Mouse (Mus musculus): ENCODE measurements around the gene Anxa9.
"Not testable (repeated sequence)": the region's sequence is repeated elsewhere in the genome, so short reads cannot be mapped to it uniquely, and the experiment has no call there.

The Anxa9 gene

GRCm38 (mm10) chr3:95307100-95307499 is at the start of gene Anxa9:
Gene Anxa9, minus strand, starts transcription at chr3:95307176.
- no peak for DNase-seq

- not testable (repeated sequence) for DNase-seq
Observed at GRCm38 (mm10) chr3:95355911-95356544, 49.1 kb upstream of the Anxa9 start.

- peak; percentile 40 for DNase-seq
Observed at GRCm38 (mm10) chr3:95349491-95349890, 42.5 kb upstream of the Anxa9 start.

GRCm38 (mm10) chr3:95348343-95348742 is 41.4 kb upstream of the Anxa9 start:
- not testable (repeated sequence) for DNase-seq

- no peak for DNase-seq
Observed at GRCm38 (mm10) chr3:95346454-95346853, 39.5 kb upstream of the Anxa9 start.

- not testable (repeated sequence) for DNase-seq
Observed at GRCm38 (mm10) chr3:95343356-95344000, 36.5 kb upstream of the Anxa9 start.

GRCm38 (mm10) chr3:95338251-95338650 is 31.3 kb upstream of the Anxa9 start:
- DNase-seq: no peak

GRCm38 (mm10) chr3:95337345-95337744 is 30.4 kb upstream of the Anxa9 start:
- DNase-seq: no peak

GRCm38 (mm10) chr3:95331528-95331927 is 24.6 kb upstream of the Anxa9 start:
- DNase-seq: no peak

GRCm38 (mm10) chr3:95328803-95329404 is 21.9 kb upstream of the Anxa9 start:
- no peak for DNase-seq

GRCm38 (mm10) chr3:95324454-95325144 is 17.6 kb upstream of the Anxa9 start:
- no peak for DNase-seq

GRCm38 (mm10) chr3:95323429-95323828 is 16.5 kb upstream of the Anxa9 start:
- no peak for DNase-seq

- DNase-seq: no peak
Observed at GRCm38 (mm10) chr3:95319701-95320625, 13.0 kb upstream of the Anxa9 start.

GRCm38 (mm10) chr3:95319110-95319509 is 12.1 kb upstream of the Anxa9 start:
- DNase-seq: no peak

- no peak for DNase-seq
Observed at GRCm38 (mm10) chr3:95318548-95318947, 11.6 kb upstream of the Anxa9 start.

- peak; percentile 57 for DNase-seq
Observed at GRCm38 (mm10) chr3:95317414-95318080, 10.6 kb upstream of the Anxa9 start.

GRCm38 (mm10) chr3:95315844-95316550 is 9.0 kb upstream of the Anxa9 start:
- DNase-seq: no peak

- no peak for DNase-seq
Observed at GRCm38 (mm10) chr3:95315094-95315843, 8.3 kb upstream of the Anxa9 start.

GRCm38 (mm10) chr3:95314486-95315093 is 7.6 kb upstream of the Anxa9 start, which contains the start of gene Cers2:
Gene Cers2, plus strand, starts transcription at chr3:95314791.
- no peak for DNase-seq

GRCm38 (mm10) chr3:95314075-95314474 is 7.1 kb upstream of the Anxa9 start:
- DNase-seq: no peak
